Mouse (Mus musculus): ENCODE measurements around the gene Nol7.

The Nol7 gene

DNA sequence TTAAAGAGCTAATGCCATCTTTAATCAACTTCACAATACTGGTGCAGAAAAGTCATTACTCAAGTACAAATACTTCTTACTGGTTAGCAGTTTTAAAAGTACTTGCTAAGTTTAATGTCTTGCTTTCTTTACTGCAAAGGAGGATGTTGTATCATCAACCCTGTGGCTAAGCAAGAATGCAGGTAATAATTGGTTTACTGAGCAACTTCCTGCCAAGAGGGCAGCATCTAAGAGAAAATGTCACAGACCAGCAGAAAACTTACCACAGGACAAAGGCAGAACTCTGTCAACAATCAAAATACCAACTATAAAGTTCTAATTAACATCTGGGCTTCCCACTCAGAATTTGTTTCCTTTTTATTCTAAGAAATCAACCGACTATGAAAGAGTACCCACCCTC lies 17.1 kb downstream of the Nol7 start:
- in situ Hi-C loops (cut with MboI, MseI), result no loop called here

- in situ Hi-C loops (cut with MboI, MseI), result no loop called here
Observed at GRCm38 (mm10) chr13:43428436-43428835, 30.2 kb downstream of the Nol7 start.

GRCm38 (mm10) chr13:43433395-43433794 lies 35.2 kb downstream of the Nol7 start:
- in situ Hi-C loops (cut with MboI, MseI), result no loop called here

GRCm38 (mm10) chr13:43440376-43440775 lies 42.2 kb downstream of the Nol7 start:
- in situ Hi-C loops (cut with MboI, MseI), result no loop called here

DNA sequence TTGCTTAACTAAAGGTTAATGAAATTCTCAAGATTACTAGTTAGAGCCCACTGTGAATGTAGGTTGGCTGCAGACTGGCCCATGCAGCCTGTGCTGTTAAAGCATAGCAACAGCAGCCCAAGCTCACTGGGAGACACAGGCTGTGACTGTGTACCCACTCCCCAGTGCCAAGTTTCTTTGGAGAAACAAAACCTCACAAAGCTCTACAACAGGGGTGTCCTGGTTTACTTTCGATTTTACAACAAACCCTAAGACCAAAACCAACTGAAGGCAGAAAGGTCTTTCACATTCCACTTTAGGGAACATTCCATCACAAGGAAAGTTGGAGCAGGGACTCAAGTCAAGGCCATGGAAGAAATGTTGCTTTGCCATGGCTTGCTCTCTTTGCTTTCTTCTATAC lies 44.4 kb downstream of the Nol7 start:
- in situ Hi-C loops (cut with MboI, MseI), result no loop called here

GRCm38 (mm10) chr13:43443706-43444105 lies 45.5 kb downstream of the Nol7 start:
- in situ Hi-C loops (cut with MboI, MseI), result no loop called here

DNA sequence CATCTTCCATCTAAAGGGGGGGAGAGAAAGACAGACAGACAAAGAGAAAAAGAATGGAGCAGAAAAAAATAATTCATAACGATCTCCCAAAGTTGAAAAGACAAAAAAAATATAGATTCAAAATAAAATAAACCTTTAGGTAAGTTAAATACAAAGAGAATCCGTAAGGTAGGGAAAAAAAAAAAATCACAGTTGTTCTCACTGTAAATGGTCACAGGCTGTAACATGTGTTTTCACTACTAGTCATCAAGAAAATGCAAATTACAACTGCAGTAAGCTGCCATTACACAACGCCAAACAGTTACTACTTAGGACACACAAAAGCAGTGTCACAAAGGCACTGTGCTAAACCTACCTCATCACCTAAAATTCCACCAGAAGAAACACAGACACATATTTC lies 46.5 kb downstream of the Nol7 start:
- in situ Hi-C loops (cut with MboI, MseI), result no loop called here

GRCm38 (mm10) chr13:43445754-43446153 lies 47.6 kb downstream of the Nol7 start:
- in situ Hi-C loops (cut with MboI, MseI), result no loop called here

GRCm38 (mm10) chr13:43447721-43448120 lies 49.5 kb downstream of the Nol7 start:
- in situ Hi-C loops (cut with MboI, MseI), result no loop called here

GRCm38 (mm10) chr13:43450686-43451085 lies 52.5 kb downstream of the Nol7 start:
- in situ Hi-C loops (cut with MboI, MseI), result no loop called here

GRCm38 (mm10) chr13:43452177-43452576 lies 54.0 kb downstream of the Nol7 start:
- in situ Hi-C loops (cut with MboI, MseI), result no loop called here

DNA sequence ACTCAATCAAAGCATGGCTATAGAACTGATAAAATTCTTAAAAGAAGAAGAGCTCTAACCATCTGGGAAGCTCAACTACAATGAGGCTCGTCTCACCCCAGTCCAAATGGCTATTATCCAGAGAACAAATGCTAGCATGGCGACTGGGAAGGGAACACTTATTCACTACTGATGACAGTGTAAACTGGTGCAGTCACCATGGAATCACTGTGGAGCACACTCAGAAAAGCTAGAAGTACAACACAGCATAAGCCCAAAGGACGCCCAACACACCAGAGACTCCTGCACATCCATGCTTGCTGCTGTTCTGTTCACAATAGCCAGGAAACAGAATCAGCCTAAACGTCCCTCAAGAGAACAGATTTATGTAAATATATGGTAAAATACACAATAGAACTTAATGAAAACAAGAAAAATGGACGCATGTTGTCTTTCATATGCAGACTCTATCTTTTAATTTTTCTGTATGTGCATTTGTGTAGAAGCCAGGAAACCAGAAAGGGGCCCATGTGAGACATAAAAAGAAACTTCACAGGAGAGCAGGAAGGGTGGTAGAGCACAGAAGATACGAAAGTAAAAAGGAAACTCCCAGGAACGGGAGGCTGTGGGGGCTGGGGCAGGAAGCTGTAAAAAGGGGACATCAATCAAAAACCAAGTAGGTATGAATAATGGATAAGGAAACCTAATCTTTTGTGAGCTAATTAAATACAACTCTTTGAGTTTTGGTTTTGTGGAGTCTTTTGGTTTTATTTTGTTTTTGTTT lies 54.8 kb downstream of the Nol7 start:
- in situ Hi-C loops (cut with MboI, MseI), result no loop called here

DNA sequence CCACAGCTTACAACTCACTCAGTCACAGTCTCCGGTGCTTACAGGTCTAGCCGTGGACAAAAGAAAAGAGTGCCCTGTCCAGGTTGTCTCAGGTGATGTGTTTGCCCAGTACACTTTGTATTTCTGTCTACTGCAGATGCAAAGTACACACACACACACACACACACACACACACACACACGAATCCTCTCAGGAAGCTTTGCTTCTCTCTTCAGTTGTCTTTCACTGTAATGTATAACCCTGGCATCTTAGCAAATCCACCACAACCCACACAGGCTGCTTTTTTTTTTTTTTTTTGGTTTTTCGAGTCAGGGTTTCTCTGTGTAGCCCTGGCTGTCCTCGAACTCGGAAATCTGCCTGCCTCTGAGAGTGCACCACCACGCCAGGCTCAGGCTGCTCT lies 56.2 kb downstream of the Nol7 start:
- in situ Hi-C loops (cut with MboI, MseI), result no loop called here

Measured in T-helper 2 cell (primary cell).